Mouse (Mus musculus) forebrain, embryonic 13.5 days (tissue): ENCODE measurements around the gene Rab1b. TPM values are rescaled to one million over a fixed set of nuclear protein-coding genes. Genes with fewer than 3 reads are reported as not detected.
"Not testable (repeated sequence)": the region's sequence is repeated elsewhere in the genome, so short reads cannot be mapped to it uniquely, and the experiment has no call there.

Source experiments
- ATAC-seq: fragments of 200-750 bp; cut with Nextera tagmentation; 2 replicates; pipeline ENCODE4 v1.8.0; 2017
- H3K27ac ChIP-seq: fragments of 300-500 bp; sonication (generic); 2 replicates; pipeline ENCODE4 v1.5.1; 2015; ENCODE audit warnings: inconsistent platforms, mild to moderate bottlenecking, moderate library complexity
- H3K27me3 ChIP-seq: fragments of 300-500 bp; sonication (generic); 2 replicates; pipeline ENCODE4 v1.6.1; 2015; ENCODE audit warnings: mild to moderate bottlenecking, inconsistent platforms
- H3K36me3 ChIP-seq: fragments of 300-500 bp; sonication (generic); 2 replicates; pipeline ENCODE4 v1.6.1; 2015; ENCODE audit warnings: mild to moderate bottlenecking, inconsistent platforms; ENCODE audit not compliant: poor library complexity, severe bottlenecking
- H3K4me1 ChIP-seq: fragments of 300-500 bp; sonication (generic); 2 replicates; pipeline ENCODE4 v1.6.1; 2015; ENCODE audit warnings: inconsistent platforms
- H3K4me2 ChIP-seq: fragments of 300-500 bp; sonication (generic); 2 replicates; pipeline ENCODE4 v1.6.1; 2015; ENCODE audit warnings: inconsistent platforms, mild to moderate bottlenecking, moderate library complexity
- H3K4me3 ChIP-seq: fragments of 300-500 bp; sonication (generic); 2 replicates; pipeline ENCODE4 v1.5.1; 2015; ENCODE audit warnings: mild to moderate bottlenecking, inconsistent platforms
- H3K9ac ChIP-seq: fragments of 300-500 bp; sonication (generic); 2 replicates; pipeline ENCODE4 v1.6.1; 2015; ENCODE audit warnings: mild to moderate bottlenecking, inconsistent platforms
- H3K9me3 ChIP-seq: fragments of 300-500 bp; sonication (generic); replicated peaks from 2 replicates; pipeline ENCODE4 v1.6.1; 2016; ENCODE audit warnings: inconsistent platforms
- WGBS: fragments of 180-500 bp; shearing (Covaris S2); methylation state at CpG from one replicate; pipeline ENCODE4 v1.1.7; 2015; 5-methylcytosine and 5-hydroxymethylcytosine counted together
- polyA plus RNA-seq: library from polyadenylated mRNA; unstranded; fragments of >200 nt; fragmentation: Nextera tagmentation; extraction: Ambion mirVana; gene quantifications from 2 replicates; pipeline ENCODE4 v1.2.1, GENCODE M21; 2015

The Rab1b gene
- polyA plus RNA-seq, 1 experiment from 2014 or later, result 235 TPM

- peak overlapping the region; percentile 61 for H3K4me3 ChIP-seq
- WGBS, result 31% methylated on average over 11 of the region's 11 CpGs
- H3K4me1 ChIP-seq, result peaks cover 65% of the 10 kb centered on the region
- peak; percentile 16 for ATAC-seq
- peak overlapping the region; percentile 61 for H3K9ac ChIP-seq
- H3K27me3 ChIP-seq, result no peaks in the 10 kb centered on the region
- peaks cover 46% of the 10 kb centered on the region for H3K36me3 ChIP-seq
- peak overlapping the region; percentile 71 for H3K4me2 ChIP-seq
- peak overlapping the region; percentile 88 for H3K27ac ChIP-seq
- no peaks in the 10 kb centered on the region for H3K9me3 ChIP-seq
Observed at GRCm38 (mm10) chr19:5094746-5095417, 12.0 kb downstream of the Rab1b start.

GRCm38 (mm10) chr19:5094243-5094632, 12.6 kb downstream of the Rab1b start:
- H3K27me3 ChIP-seq, result no peaks in the 10 kb centered on the region
- peaks cover 40% of the 10 kb centered on the region for H3K36me3 ChIP-seq
- H3K9me3 ChIP-seq, result no peaks in the 10 kb centered on the region
- peaks cover 64% of the 10 kb centered on the region for H3K4me1 ChIP-seq
- H3K4me3 ChIP-seq, result peak overlapping the region; percentile 61
- peak overlapping the region; percentile 61 for H3K9ac ChIP-seq
- peak; percentile 76 for ATAC-seq
- H3K4me2 ChIP-seq, result peak overlapping the region; percentile 71
- peak overlapping the region; percentile 88 for H3K27ac ChIP-seq
- under 1% methylated on average over 21 of the region's 21 CpGs for whole genome bisulfite sequencing

- ATAC-seq, result no peak; the same call in 1 of the 2 replicates
- H3K27me3 ChIP-seq, result no peaks in the 10 kb centered on the region
- H3K4me1 ChIP-seq, result peaks cover 64% of the 10 kb centered on the region
- H3K36me3 ChIP-seq, result peaks cover 37% of the 10 kb centered on the region
- H3K4me3 ChIP-seq, result peak overlapping the region; percentile 61; the same call in 1 of the 2 replicates
- no peaks in the 10 kb centered on the region for H3K9me3 ChIP-seq
- 73% methylated on average over 12 of the region's 12 CpGs for WGBS
- peak overlapping the region; percentile 71 for H3K4me2 ChIP-seq
- peak overlapping the region; percentile 88 for H3K27ac ChIP-seq
- peak overlapping the region; percentile 56 for H3K9ac ChIP-seq
Observed at GRCm38 (mm10) chr19:5093481-5094242, 13.2 kb downstream of the Rab1b start.

GRCm38 (mm10) chr19:5092083-5092482, 14.8 kb downstream of the Rab1b start:
- Histone ChIP-seq H3K27ac (no peak overlapping the region), H3K36me3 (peaks cover 37% of the 10 kb centered on the region), H3K9me3 (no peaks in the 10 kb centered on the region), H3K4me1 (peaks cover 58% of the 10 kb centered on the region), H3K9ac (no peak overlapping the region), H3K4me3 (no peak overlapping the region), H3K27me3 (no peaks in the 10 kb centered on the region), H3K4me2 (no peak overlapping the region)
- no peak for ATAC-seq
- WGBS, result 90% methylated on average over 10 of the region's 10 CpGs

- H3K36me3 ChIP-seq, result peaks cover 37% of the 10 kb centered on the region
- no peak overlapping the region for H3K27ac ChIP-seq
- peak overlapping the region; percentile 81 for H3K4me2 ChIP-seq
- WGBS, result 90% methylated on average over 4 of the region's 4 CpGs
- peaks cover 22% of the 10 kb centered on the region for H3K27me3 ChIP-seq
- no peaks in the 10 kb centered on the region for H3K9me3 ChIP-seq
- no peak for ATAC-seq
- H3K4me1 ChIP-seq, result peaks cover 42% of the 10 kb centered on the region
- peak overlapping the region; percentile 84; the same call in 1 of the 2 replicates for H3K9ac ChIP-seq
- H3K4me3 ChIP-seq, result peak overlapping the region; percentile 83
Observed at GRCm38 (mm10) chr19:5089324-5089723, 17.5 kb downstream of the Rab1b start.

GRCm38 (mm10) chr19:5087884-5088728, 18.8 kb downstream of the Rab1b start, which contains the start of gene Yif1a:
Yif1a (plus strand) TSS chr19:5088538.
- Histone ChIP-seq H3K4me1 (peaks cover 31% of the 10 kb centered on the region), H3K27ac (peak within 1 kb of the TSS; percentile 76), H3K27me3 (peaks cover 34% of the 10 kb centered on the region), H3K4me2 (peak within 1 kb of the TSS; percentile 81), H3K9me3 (no peaks in the 10 kb centered on the region), H3K36me3 (peaks cover 29% of the 10 kb centered on the region), H3K4me3 (peak within 1 kb of the TSS; percentile 83), H3K9ac (peak within 1 kb of the TSS; percentile 84)
- peak; percentile 96 for ATAC-seq
- under 1% methylated on average over 58 of the region's 58 CpGs for WGBS

- H3K27me3 ChIP-seq, result peaks cover 50% of the 10 kb centered on the region
- not testable (repeated sequence) for H3K4me3 ChIP-seq, H3K9ac ChIP-seq, H3K9me3 ChIP-seq, H3K4me2 ChIP-seq, ATAC-seq, H3K27ac ChIP-seq
- peaks cover 28% of the 10 kb centered on the region for H3K4me1 ChIP-seq
- peaks cover 14% of the 10 kb centered on the region for H3K36me3 ChIP-seq
- WGBS, result 50% methylated on average over 4 of the region's 4 CpGs
Observed at GRCm38 (mm10) chr19:5086533-5086932, 20.3 kb downstream of the Rab1b start.

GRCm38 (mm10) chr19:5085145-5085863, 21.6 kb downstream of the Rab1b start, which contains the start of gene Tmem151a:
Tmem151a (minus strand) TSS chr19:5085531.
- peaks cover 62% of the 10 kb centered on the region for H3K27me3 ChIP-seq

GRCm38 (mm10) chr19:5084834-5085144, 22.1 kb downstream of the Rab1b start:
- Histone ChIP-seq H3K4me3 (peak overlapping the region; percentile 52), H3K9ac (peak overlapping the region; percentile 73), H3K27me3 (peaks cover 68% of the 10 kb centered on the region), H3K4me1 (peaks cover 28% of the 10 kb centered on the region), H3K4me2 (peak overlapping the region; percentile 85), H3K36me3 (no peaks in the 10 kb centered on the region), H3K27ac (no peak overlapping the region), H3K9me3 (no peaks in the 10 kb centered on the region)
- 9% methylated on average over 15 of the region's 15 CpGs for WGBS
- no peak for ATAC-seq

More at GRCm38 (mm10) chr19:5085145-5085863, 21.6 kb downstream of the Rab1b start, which contains the start of gene Tmem151a:
- ATAC-seq, result no peak
- Histone ChIP-seq H3K9me3 (no peaks in the 10 kb centered on the region), H3K4me2 (peak within 1 kb of the TSS; percentile 85), H3K9ac (peak within 1 kb of the TSS; percentile 73), H3K4me3 (peak within 1 kb of the TSS; percentile 52), H3K27ac (no peak within 1 kb of the TSS), H3K4me1 (peaks cover 28% of the 10 kb centered on the region), H3K36me3 (peaks cover 1% of the 10 kb centered on the region; the same call in 1 of the 2 replicates)
- WGBS, result 1% methylated on average over 62 of the region's 69 CpGs

- Histone ChIP-seq H3K27ac (no peak overlapping the region), H3K4me3 (peak overlapping the region; percentile 52), H3K9ac (no peak overlapping the region), H3K36me3 (no peaks in the 10 kb centered on the region), H3K4me1 (peaks cover 23% of the 10 kb centered on the region), H3K9me3 (no peaks in the 10 kb centered on the region), H3K27me3 (peaks cover 71% of the 10 kb centered on the region), H3K4me2 (peak overlapping the region; percentile 85)
- 82% methylated on average over 3 of the region's 3 CpGs for WGBS
- no peak for ATAC-seq
Observed at GRCm38 (mm10) chr19:5083961-5084833, 22.7 kb downstream of the Rab1b start.
